Mouse (Mus musculus): ENCODE data around the gene Cog1.
"Not testable (repeated sequence)": the region's sequence is repeated elsewhere in the genome, so short reads cannot be mapped to it uniquely, and the experiment has no call there.

Gene Cog1

GRCm38 (mm10) chr11:113632303-113632702 lies 16.7 kb upstream of the Cog1 start:
- no peak for DNase-seq

GRCm38 (mm10) chr11:113633398-113633797 lies 15.6 kb upstream of the Cog1 start:
- no peak for DNase-seq

- DNase-seq, result no peak
Measured at GRCm38 (mm10) chr11:113634699-113635121, 14.3 kb upstream of the Cog1 start.

- no peak for DNase-seq
Measured at GRCm38 (mm10) chr11:113638680-113639079, 10.3 kb upstream of the Cog1 start.

GRCm38 (mm10) chr11:113645181-113645580 lies 3.8 kb upstream of the Cog1 start:
- no peak for DNase-seq

DNA sequence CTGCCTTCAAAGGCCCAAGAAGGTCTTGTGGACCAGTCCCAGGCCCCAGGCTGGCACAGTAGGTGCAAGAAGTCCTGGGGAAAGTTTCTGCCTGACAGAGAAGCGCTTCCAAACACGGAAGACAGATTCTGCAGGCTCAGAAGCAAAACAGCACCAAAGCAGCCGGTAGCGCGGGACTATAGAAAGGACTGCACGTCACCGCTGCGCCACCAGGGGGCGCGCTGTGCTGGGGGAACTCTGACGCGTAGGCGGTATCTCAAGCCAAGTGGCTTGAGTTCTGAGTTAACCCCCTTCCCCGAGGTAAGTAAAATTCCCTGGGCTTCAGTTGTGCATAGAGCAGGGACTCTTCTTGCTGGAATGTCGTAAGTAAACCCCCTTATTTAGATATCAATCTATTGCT lies 817 bp upstream of the Cog1 start:
- peak; percentile 59 for DNase-seq

DNA sequence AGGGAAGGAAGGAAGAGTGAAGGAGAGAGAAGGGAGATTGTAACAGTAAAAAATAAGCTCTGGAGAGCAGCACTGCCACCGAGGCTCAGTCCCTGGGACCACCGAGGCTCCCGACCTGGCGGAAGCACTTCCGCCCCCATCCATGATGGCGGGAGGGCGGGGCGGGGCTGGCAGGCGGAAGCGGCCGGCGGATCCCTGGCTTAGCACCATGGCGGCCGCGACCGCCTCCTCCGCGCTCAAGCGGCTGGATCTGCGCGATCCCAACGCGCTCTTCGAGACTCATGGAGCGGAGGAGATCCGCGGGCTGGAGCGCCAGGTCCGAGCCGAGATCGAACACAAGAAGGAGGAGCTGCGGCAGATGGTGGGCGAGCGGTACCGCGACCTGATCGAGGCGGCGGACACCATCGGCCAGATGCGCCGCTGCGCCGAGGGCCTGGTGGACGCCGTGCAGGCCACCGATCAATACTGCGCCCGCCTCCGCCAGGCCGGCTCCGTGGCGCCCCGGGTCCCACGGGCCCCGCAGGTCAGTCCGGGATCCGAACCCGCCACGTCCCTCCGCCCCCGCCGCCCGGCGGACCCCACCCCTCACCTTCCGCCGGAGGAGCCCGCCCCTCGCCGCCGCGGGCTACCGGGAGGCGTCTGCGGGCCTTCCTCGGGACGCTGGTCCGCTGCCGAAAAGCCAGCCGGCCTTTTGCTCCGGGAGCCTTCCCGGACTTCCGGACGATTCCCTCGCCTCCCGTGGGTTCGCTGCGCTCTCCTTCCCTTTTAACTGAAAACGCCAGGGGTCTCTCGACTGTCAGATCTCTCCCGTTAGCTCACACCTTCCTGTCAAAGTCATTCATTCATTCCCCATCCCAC lies 613 bp downstream of the Cog1 start, which contains the start of gene Slc39a11:
Gene Slc39a11, minus strand, starts transcription at position 727 of the 858 bp plus-strand sequence.
- DNase-seq, result peak; percentile 48

GRCm38 (mm10) chr11:113651206-113651906 lies 2.4 kb downstream of the Cog1 start:
- DNase-seq, result no peak

DNA sequence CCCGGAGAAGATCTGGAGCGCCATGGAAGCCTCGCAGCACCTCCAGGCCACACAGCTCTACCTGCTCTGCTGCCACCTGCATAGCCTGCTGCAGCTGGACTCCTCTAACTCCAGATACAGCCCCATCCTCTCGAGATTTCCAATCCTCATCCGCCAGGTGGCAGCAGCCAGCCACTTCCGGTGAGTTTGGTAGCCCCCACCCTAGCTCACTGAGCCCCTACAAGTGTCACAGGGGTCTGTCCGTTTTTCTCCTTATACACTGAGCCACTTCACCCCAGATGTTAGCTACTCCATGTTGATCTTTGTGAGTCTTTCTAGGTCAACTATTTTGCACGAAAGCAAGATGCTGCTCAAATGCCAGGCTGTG lies 2.9 kb downstream of the Cog1 start:
- no peak for DNase-seq

- DNase-seq, result peak; percentile 81
Measured at GRCm38 (mm10) chr11:113652516-113652915, 3.5 kb downstream of the Cog1 start.

DNA sequence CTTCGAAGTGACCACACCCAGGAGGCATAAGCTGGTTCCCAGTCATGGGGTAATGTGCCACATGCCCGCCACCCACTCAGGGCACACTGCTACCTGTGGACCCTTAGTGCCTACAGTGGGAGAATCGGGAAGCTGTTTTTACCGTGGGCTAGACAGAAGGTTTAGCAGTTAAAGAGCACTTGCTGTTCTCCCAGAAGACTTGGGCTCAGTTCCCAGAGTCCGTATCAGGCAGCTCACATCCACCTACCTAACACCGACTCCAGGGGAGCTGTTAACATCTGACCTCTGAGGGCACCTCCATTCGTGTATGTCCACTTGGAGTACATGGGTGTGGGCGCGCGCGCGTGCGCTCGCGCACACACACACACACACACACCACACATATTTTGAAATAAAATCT lies 5.1 kb downstream of the Cog1 start:
- DNase-seq, result no peak

- DNase-seq, result no peak
Measured at GRCm38 (mm10) chr11:113654561-113655270, 5.7 kb downstream of the Cog1 start.

- DNase-seq, result no peak
Measured at GRCm38 (mm10) chr11:113656511-113656932, 7.6 kb downstream of the Cog1 start.

DNA sequence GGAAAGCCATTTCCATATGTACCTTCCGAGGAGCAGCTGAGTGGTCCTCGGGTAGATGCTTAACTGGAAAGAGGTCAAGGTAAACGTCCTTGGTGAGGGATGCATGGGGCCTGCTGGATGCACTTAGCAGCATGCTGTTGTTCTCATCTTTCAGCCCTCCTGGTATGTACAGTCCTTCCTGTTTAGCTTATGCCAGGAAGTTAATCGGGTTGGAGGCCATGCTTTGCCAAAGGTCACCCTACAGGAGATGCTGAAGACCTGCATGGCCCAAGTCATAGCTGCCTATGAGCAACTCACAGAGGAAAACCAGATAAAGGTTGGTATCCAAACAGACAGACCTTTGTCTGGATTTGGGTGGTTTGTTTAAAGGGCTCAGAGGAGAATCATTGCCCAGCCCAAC lies 8.3 kb downstream of the Cog1 start:
- no peak for DNase-seq

DNA sequence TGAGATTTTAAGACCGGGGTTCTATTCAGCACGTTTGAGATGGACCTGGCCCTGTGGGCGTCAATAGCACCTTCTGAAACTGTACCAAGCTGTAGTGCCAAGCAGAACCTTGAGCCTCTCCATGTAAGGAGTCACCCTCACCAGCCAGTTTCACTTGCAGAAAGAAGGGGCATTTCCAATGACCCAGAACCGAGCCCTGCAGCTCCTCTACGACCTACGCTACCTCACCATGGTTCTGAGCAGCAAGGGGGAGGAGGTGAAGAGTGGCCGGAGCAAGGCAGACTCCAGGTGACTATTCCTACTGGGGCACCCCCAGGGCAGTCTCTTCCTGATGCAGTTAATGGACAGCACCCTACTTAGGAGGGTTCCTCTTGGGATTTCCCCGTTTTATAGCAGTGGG lies 9.3 kb downstream of the Cog1 start:
- DNase-seq, result peak; percentile 62

- no peak for DNase-seq
Measured at GRCm38 (mm10) chr11:113658763-113659162, 9.8 kb downstream of the Cog1 start.

DNA sequence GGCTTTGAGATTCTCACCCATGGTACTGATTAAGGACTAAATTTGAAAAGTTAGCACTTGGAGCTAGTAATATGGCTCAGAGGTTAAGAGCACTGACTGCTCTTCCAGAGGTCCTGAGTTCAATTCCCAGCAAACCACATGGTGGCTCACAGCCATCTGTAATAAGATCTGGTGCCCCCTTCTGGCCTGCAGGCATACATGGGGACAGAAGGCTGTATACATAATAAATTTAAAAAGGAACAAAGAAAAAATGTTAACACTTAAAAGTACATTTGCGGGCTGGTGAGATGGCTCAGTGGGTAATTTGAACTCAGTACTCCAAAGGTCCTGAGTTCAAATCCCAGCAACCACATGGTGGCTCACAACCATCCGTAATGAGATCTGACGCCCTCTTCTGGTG lies 11.2 kb downstream of the Cog1 start:
- DNase-seq, result not testable (repeated sequence)

- no peak for DNase-seq
Measured at GRCm38 (mm10) chr11:113660940-113661339, 12.0 kb downstream of the Cog1 start.

GRCm38 (mm10) chr11:113661835-113662351 lies 12.9 kb downstream of the Cog1 start:
- no peak for DNase-seq

DNA sequence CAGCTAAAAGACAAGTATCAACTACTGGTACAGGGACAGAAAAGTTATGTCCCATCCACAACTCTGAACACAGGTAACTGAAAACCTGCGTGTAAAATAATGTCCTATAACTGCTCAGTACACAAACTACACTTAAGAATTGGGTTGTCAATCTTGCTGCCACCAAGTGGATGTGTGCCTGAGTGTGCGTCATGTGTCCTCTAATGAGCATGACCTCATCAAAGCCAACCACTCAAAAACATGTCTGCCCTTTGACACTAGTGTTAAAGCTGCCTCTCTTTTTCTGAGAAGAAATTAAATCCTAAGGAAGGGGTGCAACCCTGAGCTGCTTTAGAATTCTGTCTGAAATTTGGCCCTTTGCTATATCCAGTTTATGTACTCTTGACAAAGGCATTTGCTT lies 15.3 kb downstream of the Cog1 start:
- no peak for DNase-seq

DNA sequence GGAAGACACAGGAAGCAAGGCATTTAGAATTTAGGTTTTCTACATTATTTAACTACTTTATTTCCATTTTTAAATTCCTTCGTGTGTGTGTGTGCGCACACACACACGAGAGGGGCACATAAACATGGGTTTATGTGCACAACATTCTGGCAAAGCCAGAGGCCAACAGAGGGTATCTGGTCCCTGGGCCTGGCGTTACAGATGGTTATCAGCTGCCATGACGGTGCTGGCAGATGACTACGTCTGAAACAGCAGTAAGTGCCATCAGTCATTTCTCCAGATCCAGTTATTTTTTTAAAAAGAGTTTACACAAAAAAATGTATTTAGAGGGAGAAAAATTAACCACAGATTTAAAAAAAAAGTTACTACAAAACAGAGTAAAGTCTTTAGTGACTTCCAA lies 17.2 kb downstream of the Cog1 start:
- DNase-seq, result no peak

- DNase-seq, result peak; percentile 74
Measured at GRCm38 (mm10) chr11:113666648-113667047, 17.7 kb downstream of the Cog1 start.

GRCm38 (mm10) chr11:113667122-113667521 lies 18.2 kb downstream of the Cog1 start:
- peak; percentile 73 for DNase-seq
